16 mouse cellular contexts compared by ENCODE assay signal in the genomic region with DNA sequence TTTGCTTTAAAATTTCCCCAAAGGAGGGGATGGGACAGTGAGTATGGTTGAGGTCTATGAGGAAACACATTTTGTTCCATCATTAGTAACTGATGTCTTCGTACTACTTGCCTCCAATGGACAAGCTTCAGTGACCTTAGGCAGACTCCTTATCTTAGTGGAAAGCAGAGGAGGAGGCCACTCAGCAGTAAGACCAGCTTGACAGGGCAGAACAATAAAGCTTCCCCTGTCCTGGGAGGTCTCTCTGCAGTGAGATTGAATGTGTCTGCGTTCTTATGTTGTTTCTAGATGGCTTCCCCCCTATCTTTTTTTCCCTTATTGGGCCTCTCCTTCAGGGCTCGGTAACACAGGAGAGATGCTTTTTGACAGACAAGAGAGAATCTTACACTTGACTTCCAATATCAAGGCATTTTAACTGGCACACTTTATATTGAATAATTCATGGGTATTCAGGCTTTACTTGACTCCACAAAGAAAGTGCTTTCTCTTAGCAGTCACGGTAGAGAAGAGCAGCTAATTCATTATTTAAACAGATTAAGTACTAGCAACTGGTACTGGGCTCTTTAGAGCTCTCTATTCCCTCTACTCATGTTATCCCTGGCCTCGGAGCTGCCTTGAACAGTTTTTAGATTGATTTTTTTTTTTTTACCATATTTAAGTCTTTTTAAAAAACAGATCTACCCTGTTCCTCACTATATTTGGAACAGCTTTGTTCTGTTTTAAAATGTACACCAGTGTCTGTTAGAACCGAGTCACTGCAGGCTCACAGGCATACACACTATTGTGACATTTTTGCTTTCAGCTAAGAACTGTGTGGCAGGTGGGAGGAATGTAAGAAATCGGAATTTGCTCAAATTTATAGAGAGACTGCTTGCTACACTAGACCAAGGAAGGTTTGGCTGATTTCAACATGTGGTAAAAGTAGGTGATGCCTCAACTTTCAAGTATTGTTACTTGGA.
DNase-seq lines count a peak whose midpoint lies in the region; ATAC-seq lines count a peak whose summit lies in the region.
"Had no signal": no experiment of that assay in that cellular context is flagged by ENCODE, and none has a peak within 500 bp of the region (broad histone marks: within the 10 kb centered on the region; RNA-seq: fewer than 3 reads in every experiment).

No protein-coding gene starts in this region.

- ATAC-seq in forebrain, embryonic 14.5 days, result no peak
- no peak for ATAC-seq in forebrain, embryonic 12.5 days (ENCODE audit: low FRiP score)
- peak; percentile 60; the same call in 1 of the 2 replicates for ATAC-seq in neural tube, embryonic 11.5 days (ENCODE audit: insufficient read depth, low FRiP score, low TSS enrichment)
- ATAC-seq in neural tube, embryonic 15.5 days (ENCODE audit: low FRiP score), result no peak
- no peak for ATAC-seq in intestine, embryonic 15.5 days
- ATAC-seq: liver, postnatal 0 days had no signal

- 49% methylated on average over 7 of the region's 7 CpGs for WGBS in forebrain, embryonic 14.5 days
- WGBS in forebrain, embryonic 12.5 days, result 44% methylated on average over 7 of the region's 7 CpGs
- 62% methylated on average over 7 of the region's 7 CpGs for WGBS in neural tube, embryonic 11.5 days
- WGBS in neural tube, embryonic 15.5 days, result 43% methylated on average over 7 of the region's 7 CpGs
- 59% methylated on average over 7 of the region's 7 CpGs for WGBS in intestine, embryonic 15.5 days

- H3K36me3 ChIP-seq in forebrain, embryonic 14.5 days (ENCODE audit: control insufficient read depth, insufficient read depth, low read length), result no peaks in the 10 kb centered on the region
- H3K36me3 ChIP-seq in forebrain, embryonic 12.5 days (replicated peaks), result no peaks in the 10 kb centered on the region
- H3K36me3 ChIP-seq in neural tube, embryonic 11.5 days (ENCODE audit: control insufficient read depth, insufficient read depth, low read length), result no peaks in the 10 kb centered on the region
- no peaks in the 10 kb centered on the region for H3K36me3 ChIP-seq in neural tube, embryonic 15.5 days
- no peaks in the 10 kb centered on the region for H3K36me3 ChIP-seq in intestine, embryonic 15.5 days
- H3K36me3 ChIP-seq: limb, embryonic 12.5 days had no signal

- no peak overlapping the region for H3K9ac ChIP-seq in forebrain, embryonic 14.5 days (ENCODE audit: low read length)
- H3K9ac ChIP-seq in forebrain, embryonic 12.5 days, result no peak overlapping the region
- H3K9ac ChIP-seq in neural tube, embryonic 11.5 days (ENCODE audit: low read length), result no peak overlapping the region
- H3K9ac ChIP-seq in neural tube, embryonic 15.5 days (replicated peaks), result no peak overlapping the region
- H3K9ac ChIP-seq in intestine, embryonic 15.5 days, result no peak overlapping the region
- H3K9ac ChIP-seq: limb, embryonic 12.5 days; liver, postnatal 0 days had no signal

- H3K4me3 ChIP-seq in forebrain, embryonic 14.5 days (ENCODE audit: low read depth, low read length), result no peak overlapping the region
- H3K4me3 ChIP-seq in forebrain, embryonic 12.5 days (replicated peaks), result no peak overlapping the region
- no peak overlapping the region for H3K4me3 ChIP-seq in neural tube, embryonic 11.5 days (ENCODE audit: low read depth, low read length)
- no peak overlapping the region for H3K4me3 ChIP-seq in neural tube, embryonic 15.5 days (replicated peaks)
- no peak overlapping the region for H3K4me3 ChIP-seq in intestine, embryonic 15.5 days (replicated peaks)
- H3K4me3 ChIP-seq: limb, embryonic 12.5 days had no signal

- no peaks in the 10 kb centered on the region for H3K4me1 ChIP-seq in forebrain, embryonic 14.5 days (ENCODE audit: control insufficient read depth, insufficient read depth, low read length)
- peaks cover 5% of the 10 kb centered on the region; the same call in 1 of the 2 replicates for H3K4me1 ChIP-seq in forebrain, embryonic 12.5 days
- H3K4me1 ChIP-seq in neural tube, embryonic 11.5 days (ENCODE audit: control insufficient read depth, insufficient read depth, low read length), result no peaks in the 10 kb centered on the region
- no peaks in the 10 kb centered on the region for H3K4me1 ChIP-seq in neural tube, embryonic 15.5 days
- no peaks in the 10 kb centered on the region for H3K4me1 ChIP-seq in intestine, embryonic 15.5 days (replicated peaks)
- H3K4me1 ChIP-seq: limb, embryonic 12.5 days had no signal

- no peaks in the 10 kb centered on the region for H3K27me3 ChIP-seq in forebrain, embryonic 14.5 days (replicated peaks; ENCODE audit: control insufficient read depth, insufficient read depth, low read length)
- H3K27me3 ChIP-seq in forebrain, embryonic 12.5 days, result no peaks in the 10 kb centered on the region
- no peaks in the 10 kb centered on the region for H3K27me3 ChIP-seq in neural tube, embryonic 11.5 days (ENCODE audit: control insufficient read depth, insufficient read depth, low read length)
- no peaks in the 10 kb centered on the region for H3K27me3 ChIP-seq in neural tube, embryonic 15.5 days (replicated peaks)
- no peaks in the 10 kb centered on the region for H3K27me3 ChIP-seq in intestine, embryonic 15.5 days (replicated peaks)
- H3K27me3 ChIP-seq: limb, embryonic 12.5 days had no signal

- intact Hi-C loops in left cerebral cortex, postnatal 25 days (cut with DNase I), result no loop called here

- no peak overlapping the region for H3K4me2 ChIP-seq in forebrain, embryonic 14.5 days (ENCODE audit: low read length)
- H3K4me2 ChIP-seq in forebrain, embryonic 12.5 days, result no peak overlapping the region
- H3K4me2 ChIP-seq in neural tube, embryonic 11.5 days (ENCODE audit: low read depth), result no peak overlapping the region
- H3K4me2 ChIP-seq in neural tube, embryonic 15.5 days, result no peak overlapping the region
- H3K4me2 ChIP-seq in intestine, embryonic 15.5 days (replicated peaks), result no peak overlapping the region
- H3K4me2 ChIP-seq: limb, embryonic 12.5 days had no signal

- peak; percentile 24 for DNase-seq in forebrain, embryonic 14.5 days (ENCODE audit: low spot score)
- no peak for DNase-seq in neural tube, embryonic 11.5 days (ENCODE audit: low spot score)
- peak; percentile 9 to 63 for DNase-seq in left cerebral cortex, postnatal 25 days (ENCODE audit: low spot score in 2 of 2)
- peak; percentile 41 for DNase-seq in retina, postnatal 1 day
- DNase-seq in adrenal gland, postnatal 36 days, result no peak
- DNase-seq: adrenal gland, postnatal 14 days; B cell, adult 2 months; cerebellum, adult 18-20 months; kidney, adult 2 months; liver, postnatal 0 days; thymus, postnatal 14 days had no signal

- no peak overlapping the region for H3K27ac ChIP-seq in forebrain, embryonic 14.5 days (ENCODE audit: low read depth, low read length)
- no peak overlapping the region for H3K27ac ChIP-seq in forebrain, embryonic 12.5 days
- H3K27ac ChIP-seq in neural tube, embryonic 11.5 days (ENCODE audit: low read depth, low read length), result no peak overlapping the region
- H3K27ac ChIP-seq in neural tube, embryonic 15.5 days (replicated peaks), result no peak overlapping the region
- no peak overlapping the region for H3K27ac ChIP-seq in intestine, embryonic 15.5 days
- H3K27ac ChIP-seq: limb, embryonic 12.5 days; macrophage had no signal

- H3K9me3 ChIP-seq in forebrain, embryonic 14.5 days (replicated peaks; ENCODE audit: control insufficient read depth, low read length), result no peaks in the 10 kb centered on the region
- no peaks in the 10 kb centered on the region for H3K9me3 ChIP-seq in forebrain, embryonic 12.5 days
- H3K9me3 ChIP-seq in neural tube, embryonic 11.5 days (ENCODE audit: control insufficient read depth, low read length), result no peaks in the 10 kb centered on the region
- H3K9me3 ChIP-seq in neural tube, embryonic 15.5 days (replicated peaks), result no peaks in the 10 kb centered on the region
- H3K9me3 ChIP-seq in intestine, embryonic 15.5 days, result no peaks in the 10 kb centered on the region
- H3K9me3 ChIP-seq: limb, embryonic 12.5 days had no signal

Comparison
In these comparisons a context has a peak if more than half of its experiments do, and no peak if none do; other contexts are left out.
1. DNase-seq: peak in forebrain, embryonic 14.5 days (single experiment), left cerebral cortex, postnatal 25 days (2 of 2) and retina, postnatal 1 day (single experiment); none in neural tube, embryonic 11.5 days (single experiment) and adrenal gland, postnatal 36 days (0 of 2).